Mouse (Mus musculus): Measurements from ENCODE around the gene Dync2li1.

Gene Dync2li1

DNA sequence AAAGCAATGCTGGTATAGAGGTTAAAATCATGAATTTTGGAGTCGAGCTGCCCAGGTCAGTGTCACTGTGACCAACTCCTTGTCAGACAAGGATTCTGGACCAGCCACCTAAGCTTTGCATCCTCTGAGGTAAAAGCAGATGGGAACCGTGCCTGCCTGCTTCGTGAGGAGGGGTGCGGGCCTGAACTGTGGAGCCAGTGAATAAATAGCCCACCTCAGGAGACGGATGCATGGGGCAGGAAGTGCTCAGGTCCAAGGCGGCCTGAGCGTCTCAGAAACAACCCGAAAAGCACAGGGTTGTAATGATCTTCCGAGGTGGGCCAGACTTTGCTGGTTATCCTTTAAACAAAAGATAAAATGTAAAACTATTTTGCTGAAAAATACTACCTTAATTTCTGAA, 18.8 kb downstream of the Dync2li1 start:
- no peak for DNase-seq (ENCODE audit: low spot score in 2 of 2)

DNA sequence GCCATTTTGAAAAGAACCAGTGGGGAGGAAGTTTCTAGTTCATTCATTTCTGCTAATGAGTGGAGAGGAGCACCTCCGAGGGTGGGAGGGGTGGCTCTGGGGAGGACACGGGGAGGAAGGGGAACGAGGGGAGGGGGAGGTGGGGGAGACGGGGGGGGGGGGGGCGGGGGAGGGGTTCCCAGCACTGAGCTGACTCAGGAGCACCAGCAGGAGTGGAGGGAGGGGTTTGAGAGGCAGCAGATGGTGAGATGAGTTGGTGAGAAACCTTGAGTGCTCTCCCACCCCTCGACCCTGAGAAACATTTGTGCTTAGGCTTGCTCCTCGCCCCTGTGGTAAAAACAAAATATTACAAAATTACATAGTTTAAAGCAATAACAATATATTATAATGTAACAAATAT, 19.6 kb downstream of the Dync2li1 start:
- DNase-seq (ENCODE audit: low spot score in 2 of 2), result no peak

DNA sequence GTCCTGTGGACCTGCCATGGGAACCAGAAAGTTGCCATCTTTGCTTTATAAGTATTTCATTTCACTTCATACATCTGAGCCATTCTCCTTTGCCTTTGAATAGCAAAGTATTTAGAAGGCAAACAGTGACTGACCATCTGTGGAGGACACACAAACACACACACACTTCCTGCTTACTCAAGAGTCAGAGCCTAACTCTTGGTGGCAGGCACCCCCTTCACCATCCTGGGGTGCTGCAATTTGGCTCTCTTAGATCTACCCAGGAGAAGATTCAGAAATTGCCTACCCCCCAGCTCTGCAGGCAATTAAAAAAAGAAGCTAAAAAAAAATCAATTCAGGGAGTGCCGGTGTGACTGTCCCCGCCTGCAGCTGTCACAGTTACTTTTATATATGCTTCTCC, 20.2 kb downstream of the Dync2li1 start:
- DNase-seq (ENCODE audit: low spot score in 2 of 2), result no peak

DNA sequence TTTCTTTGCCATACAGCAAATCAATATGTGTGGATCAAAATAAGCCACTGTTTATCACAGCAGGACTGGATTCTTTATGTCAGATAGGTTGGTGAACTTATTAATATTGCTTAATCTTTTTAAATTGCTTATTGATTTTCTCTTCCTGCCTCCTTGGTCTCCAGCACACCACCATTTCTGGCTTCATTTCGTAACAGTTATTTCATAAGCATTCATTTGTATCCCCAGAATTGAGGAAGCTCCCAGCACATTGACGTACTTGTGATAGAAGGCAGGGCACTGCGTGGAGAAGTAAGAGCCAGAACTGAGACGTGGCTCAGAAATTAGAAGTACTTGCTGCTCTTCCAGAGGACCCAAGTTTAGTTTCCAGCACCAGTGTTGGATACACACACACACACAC, 21.3 kb downstream of the Dync2li1 start:
- DNase-seq (ENCODE audit: low spot score in 2 of 2), result no peak

- no peak for DNase-seq (ENCODE audit: low spot score in 2 of 2)
Measured at GRCm38 (mm10) chr17:84650302-84651017, 24.2 kb downstream of the Dync2li1 start.

GRCm38 (mm10) chr17:84653544-84653943, 27.2 kb downstream of the Dync2li1 start:
- DNase-seq (ENCODE audit: low spot score in 2 of 2), result no peak

GRCm38 (mm10) chr17:84656205-84656604, 29.9 kb downstream of the Dync2li1 start:
- DNase-seq (ENCODE audit: low spot score in 2 of 2), result no peak

- no peak for DNase-seq (ENCODE audit: low spot score in 2 of 2)
Measured at GRCm38 (mm10) chr17:84656653-84657421, 30.5 kb downstream of the Dync2li1 start.

DNA sequence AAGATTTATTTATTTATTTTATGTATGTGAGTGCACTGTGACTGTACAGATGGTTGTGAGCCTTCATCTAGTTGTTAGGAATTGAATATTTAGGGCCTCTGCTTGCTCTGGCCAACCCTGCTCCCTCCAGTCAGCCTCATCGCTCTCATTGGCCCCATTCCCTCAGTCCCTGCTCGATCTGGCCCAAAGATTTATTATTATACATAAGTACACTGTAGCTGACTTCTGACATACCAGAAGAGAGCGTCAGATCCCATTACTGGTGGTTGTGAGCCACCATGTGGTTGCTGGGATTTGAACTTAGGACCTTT, 31.1 kb downstream of the Dync2li1 start:
- no peak for DNase-seq (ENCODE audit: low spot score in 2 of 2)

GRCm38 (mm10) chr17:84657782-84658181, 31.5 kb downstream of the Dync2li1 start:
- no peak for DNase-seq (ENCODE audit: low spot score in 2 of 2)

DNA sequence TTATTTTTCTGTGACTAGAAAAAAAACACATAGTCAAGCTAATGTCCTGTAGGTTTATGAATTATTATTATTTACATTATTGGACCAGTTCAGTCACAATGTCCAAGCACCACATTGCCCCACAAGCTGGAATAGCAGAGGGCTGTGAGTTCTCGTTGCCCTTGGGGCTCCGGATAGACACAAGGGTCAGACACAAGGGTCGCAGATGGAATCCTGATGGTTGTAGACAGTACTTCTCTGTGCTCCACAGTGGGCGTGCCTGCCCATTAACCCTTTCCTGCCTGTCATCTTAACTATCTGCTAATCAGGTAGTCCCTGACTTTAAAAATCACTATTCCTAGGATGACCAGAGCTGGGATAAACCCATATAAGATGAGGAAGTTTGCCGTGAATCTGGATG, 31.9 kb downstream of the Dync2li1 start:
- DNase-seq (ENCODE audit: low spot score in 2 of 2), result no peak

DNA sequence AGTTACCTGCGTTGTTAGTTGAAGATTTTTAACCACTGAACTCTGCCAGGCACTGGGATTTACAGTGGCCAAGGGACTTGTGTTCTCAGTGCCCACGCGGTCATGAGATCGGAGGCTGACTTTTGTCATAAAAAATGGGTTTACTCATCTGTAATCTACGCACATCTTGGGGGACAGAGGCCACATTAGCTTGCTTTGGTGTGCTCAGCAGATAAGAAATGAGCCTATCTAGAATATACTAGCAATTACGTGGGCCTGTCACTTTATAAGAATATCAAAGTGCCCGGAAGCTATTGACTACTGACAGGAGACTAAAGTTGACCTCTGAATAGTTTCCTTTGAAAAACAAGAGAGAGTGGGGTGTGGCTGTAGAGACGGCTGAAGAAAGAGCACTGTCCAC, 32.7 kb downstream of the Dync2li1 start:
- no peak for DNase-seq (ENCODE audit: low spot score in 2 of 2)

GRCm38 (mm10) chr17:84665053-84665452, 38.8 kb downstream of the Dync2li1 start:
- no peak for DNase-seq (ENCODE audit: low spot score in 2 of 2)

GRCm38 (mm10) chr17:84665691-84666090, 39.4 kb downstream of the Dync2li1 start:
- no peak for DNase-seq (ENCODE audit: low spot score in 2 of 2)

- no peak for DNase-seq (ENCODE audit: low spot score in 2 of 2)
Measured at GRCm38 (mm10) chr17:84667848-84668247, 41.6 kb downstream of the Dync2li1 start.

DNA sequence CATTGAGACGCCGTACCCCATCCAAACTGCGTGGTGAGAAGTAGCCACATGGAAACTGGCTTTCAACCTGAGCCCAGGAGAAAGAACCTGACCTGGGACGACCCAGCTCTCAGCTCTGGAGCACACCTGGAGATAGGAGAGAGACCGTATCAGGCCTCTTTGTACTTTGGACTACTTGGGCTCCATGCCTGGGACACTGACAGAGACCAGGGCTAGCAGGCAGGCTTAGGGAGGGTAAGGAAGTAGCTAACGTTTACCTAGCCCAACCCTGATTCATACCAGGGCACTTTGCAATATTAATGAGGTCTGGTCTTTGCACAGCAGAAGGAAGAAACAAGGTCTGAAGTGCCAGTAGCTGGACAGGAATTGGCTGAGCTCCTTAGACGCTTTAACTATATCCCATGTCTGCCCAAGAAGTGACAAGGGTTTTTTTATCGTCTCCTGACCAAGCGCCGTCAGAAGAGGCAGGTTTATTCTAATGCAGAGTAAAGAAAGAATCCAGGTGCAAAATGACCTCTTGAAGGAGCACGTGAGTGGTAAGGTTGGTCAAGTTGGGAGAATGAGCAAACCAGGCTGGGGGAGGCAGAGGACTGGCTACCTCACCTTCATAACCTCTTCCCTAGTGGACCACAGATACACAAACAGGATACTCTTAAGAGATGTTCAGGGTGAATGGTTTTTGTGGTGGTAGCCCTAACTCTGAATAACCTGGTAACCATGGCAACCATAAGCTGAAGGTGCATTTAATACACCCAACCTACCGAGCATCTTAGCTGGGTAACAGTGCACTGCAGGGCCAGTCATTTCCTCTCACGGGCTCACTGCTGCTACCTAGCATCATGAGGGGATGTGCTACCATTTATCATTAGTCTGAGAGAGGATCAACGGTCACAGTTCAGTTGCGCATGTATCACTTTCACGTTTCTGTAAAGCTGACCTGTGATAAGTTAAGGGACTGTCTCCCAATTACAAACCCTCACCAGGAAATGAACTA, 46.4 kb downstream of the Dync2li1 start:
- DNase-seq (ENCODE audit: low spot score in 2 of 2), result no peak

- DNase-seq (ENCODE audit: low spot score in 2 of 2), result no peak
Measured at GRCm38 (mm10) chr17:84674048-84674447, 47.8 kb downstream of the Dync2li1 start.

GRCm38 (mm10) chr17:84675204-84675603, 48.9 kb downstream of the Dync2li1 start:
- no peak for DNase-seq (ENCODE audit: low spot score in 2 of 2)

DNA sequence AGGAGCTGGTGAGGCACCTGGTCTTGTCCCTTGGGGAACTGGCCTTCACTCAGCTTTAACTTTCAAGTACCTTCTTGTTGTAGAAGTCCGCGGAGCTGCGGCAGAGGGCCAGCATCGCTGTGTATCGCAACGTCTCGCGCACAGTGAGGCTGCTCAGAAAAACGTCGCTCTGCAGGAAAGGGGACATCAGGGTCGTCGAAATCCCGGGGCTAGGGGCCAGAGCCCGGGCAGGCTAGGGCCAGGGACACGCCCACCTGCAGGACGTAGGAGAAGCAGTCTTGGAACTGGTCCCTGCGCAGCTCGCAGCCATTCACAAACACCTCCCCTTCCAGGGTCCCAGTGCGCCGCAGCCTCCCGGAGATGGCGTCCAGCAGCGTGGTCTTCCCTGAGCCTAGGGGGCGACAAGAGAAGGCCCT, 49.7 kb downstream of the Dync2li1 start, which contains the start of gene Abcg8:
TSS of gene Abcg8 (plus strand) at position 352 of the 416 bp plus-strand sequence.
- no peak for DNase-seq (ENCODE audit: low spot score in 2 of 2)

- no peak for DNase-seq (ENCODE audit: low spot score in 2 of 2)
Measured at GRCm38 (mm10) chr17:84677595-84677994, 51.3 kb downstream of the Dync2li1 start.

- no peak for DNase-seq (ENCODE audit: low spot score in 2 of 2)
Measured at GRCm38 (mm10) chr17:84681670-84682069, 55.4 kb downstream of the Dync2li1 start.
